Mouse (Mus musculus) layer of hippocampus, adult 18-20 months (tissue): Measurements from ENCODE around the gene Foxn1. TPM values are rescaled to one million over a fixed set of nuclear protein-coding genes. Genes with fewer than 3 reads are reported as not detected.

ENCODE experiments used
- DNase-seq, 2 experiments: peaks; one replicate each; pipeline ENCODE4 v3.0.0; 2022; ENCODE audit warnings: low spot score in 2 of 2
- total RNA-seq, 2 experiments: library from RNA; stranded (reverse); gene quantifications; 2 replicates each; pipeline ENCODE4 v1.2.3; 2021

Gene Foxn1
- total RNA-seq, 2 experiments from 2014 or later: not detected

GRCm38 (mm10) chr11:78401469-78401868, 15.1 kb upstream of the Foxn1 start:
- DNase-seq: no peak

DNA sequence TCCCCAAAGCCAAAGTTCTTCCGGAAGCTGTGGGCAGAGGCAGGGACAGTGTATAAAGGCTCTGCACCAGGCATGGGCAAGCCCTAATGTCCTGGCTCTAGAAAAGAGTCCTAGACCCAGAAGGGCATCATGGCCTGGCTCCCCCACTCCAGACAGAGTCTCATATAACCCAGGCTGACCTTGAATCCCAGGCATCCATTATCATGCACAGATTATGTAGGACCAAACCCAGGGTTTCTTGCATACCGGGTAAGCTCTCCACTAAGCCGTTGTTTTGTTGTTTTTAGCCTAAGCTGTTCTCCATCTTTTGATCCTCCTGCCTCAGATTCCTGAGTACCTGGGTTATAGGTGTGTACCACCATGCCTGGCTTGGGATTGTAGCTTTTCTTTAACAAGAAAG, 14.6 kb upstream of the Foxn1 start:
- no peak for DNase-seq

DNA sequence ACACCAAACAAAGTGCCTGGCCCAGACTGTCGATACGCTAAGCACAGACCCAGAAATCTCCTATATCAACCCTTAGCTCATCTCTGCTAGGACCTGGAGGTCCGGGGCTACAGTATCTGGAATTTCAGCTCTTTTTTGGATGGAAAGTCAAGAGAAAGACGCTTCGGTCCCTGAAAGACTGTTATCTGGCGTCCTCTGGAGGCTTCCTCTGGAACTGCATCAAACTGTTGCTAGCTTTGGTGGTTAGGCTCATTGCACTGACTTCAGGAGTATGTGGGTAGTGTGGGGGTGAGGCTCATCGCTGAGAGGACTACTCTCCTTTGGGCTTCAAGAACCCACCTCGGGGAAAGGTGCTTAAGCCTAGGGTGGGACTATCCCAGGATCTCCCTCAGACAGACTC, 13.3 kb upstream of the Foxn1 start:
- peak; percentile 60 to 92 for DNase-seq

GRCm38 (mm10) chr11:78398212-78398611, 11.9 kb upstream of the Foxn1 start:
- DNase-seq: no peak

DNA sequence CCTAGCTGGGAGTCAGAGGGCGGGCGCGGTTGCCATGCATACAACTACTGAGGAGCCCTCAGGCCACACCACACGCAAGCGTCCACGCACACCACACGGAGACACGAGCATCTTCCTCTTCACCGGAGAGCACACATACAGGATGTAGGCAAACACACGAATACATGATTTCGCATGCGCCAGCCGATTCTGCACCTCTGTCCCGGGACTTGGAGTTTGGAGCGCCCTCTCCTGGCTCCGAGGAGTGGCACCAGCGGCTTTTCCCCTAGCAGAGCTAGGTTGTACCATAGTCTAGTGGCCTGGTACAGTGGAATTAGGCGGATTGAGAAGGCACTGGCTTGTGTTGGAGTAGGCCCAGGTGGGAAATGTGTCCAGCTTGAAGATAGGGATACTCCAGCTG, 11.0 kb upstream of the Foxn1 start:
- peak in 1 of 2 experiments; percentile 54 for DNase-seq

DNA sequence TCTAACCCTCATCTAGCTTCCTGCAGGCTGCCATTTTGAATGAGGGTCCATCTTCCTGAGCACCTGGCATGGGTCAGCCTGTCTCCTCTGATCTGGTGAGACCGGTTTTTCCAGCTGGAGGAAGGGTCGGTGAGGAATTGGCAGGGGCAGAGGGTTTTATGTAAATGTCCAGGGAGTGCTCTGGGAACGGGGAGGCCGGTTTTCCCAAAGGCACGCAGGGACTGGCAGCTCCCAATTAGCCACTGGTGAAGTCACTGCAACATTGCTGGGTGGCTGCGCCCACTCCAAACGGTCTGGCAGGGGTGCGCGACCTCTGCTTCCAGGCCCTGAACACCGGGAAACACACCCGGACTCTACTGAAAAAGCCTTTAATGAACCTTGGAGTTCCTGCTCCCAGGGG, 10.6 kb upstream of the Foxn1 start:
- DNase-seq: no peak

GRCm38 (mm10) chr11:78392728-78393127, 6.4 kb upstream of the Foxn1 start:
- no peak for DNase-seq

GRCm38 (mm10) chr11:78385776-78386175, 582 bp downstream of the Foxn1 start:
- no peak for DNase-seq

DNA sequence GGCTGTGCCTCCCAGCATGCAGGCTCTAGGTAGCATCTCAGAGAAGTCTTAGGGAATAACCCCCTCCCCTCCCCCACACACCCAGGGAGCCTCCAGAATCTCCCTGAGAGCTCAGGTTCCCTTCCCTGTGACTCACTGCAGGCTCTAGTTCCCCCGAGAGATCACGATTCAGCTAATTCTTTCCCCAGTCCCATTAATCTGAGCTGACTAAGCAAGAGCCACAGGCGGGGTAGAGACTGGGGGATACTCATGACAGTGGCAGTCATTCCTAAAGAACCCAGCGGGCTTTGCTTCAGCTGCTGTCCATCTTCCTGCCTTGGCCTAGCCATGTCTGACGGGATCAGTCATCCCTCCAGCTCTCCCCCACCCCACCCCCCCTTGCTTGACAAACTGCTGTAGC, 3.7 kb downstream of the Foxn1 start:
- no peak for DNase-seq

DNA sequence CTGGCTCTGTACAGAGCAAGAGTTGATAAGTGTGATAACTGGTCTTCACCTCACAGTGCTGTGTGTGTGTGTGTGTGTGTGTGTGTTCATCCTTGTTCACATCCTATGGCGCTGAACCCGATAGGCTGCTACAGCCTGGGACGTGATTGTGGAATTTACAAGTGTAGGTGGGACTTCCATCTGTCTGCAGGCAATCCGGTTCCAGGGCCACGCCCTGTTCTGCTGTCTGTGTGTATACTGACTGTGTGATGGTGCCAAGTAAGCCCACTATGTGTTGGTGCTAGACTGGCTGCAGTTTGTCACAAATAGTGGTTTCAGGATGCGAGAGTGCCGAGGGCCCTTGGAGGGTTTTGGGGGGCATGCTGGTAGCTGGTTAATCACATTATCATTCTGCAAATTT, 4.1 kb downstream of the Foxn1 start:
- peak in 1 of 2 experiments; percentile 65 for DNase-seq

DNA sequence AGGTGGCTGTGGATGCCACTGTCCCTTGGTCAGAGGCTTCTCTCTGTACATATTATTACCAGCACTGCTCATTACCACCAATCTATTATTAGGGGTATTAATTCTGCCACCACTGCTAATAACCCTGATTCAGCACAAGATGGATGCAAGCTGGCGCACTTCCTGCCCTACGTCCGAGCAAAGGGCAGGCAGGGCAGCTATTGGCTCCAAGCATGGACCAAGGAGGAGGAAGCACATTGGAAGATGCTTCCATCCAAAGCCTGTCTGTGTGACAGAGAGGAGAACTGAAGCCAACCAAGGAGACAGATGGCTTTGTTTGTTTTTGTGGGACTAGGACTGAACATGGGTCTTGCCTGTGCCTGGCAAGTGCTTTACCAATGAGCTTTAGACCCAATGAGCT, 5.4 kb downstream of the Foxn1 start:
- no peak for DNase-seq

- DNase-seq: no peak
Observed at GRCm38 (mm10) chr11:78380351-78380750, 6.0 kb downstream of the Foxn1 start.

GRCm38 (mm10) chr11:78377549-78378159, 8.7 kb downstream of the Foxn1 start:
- DNase-seq: no peak

GRCm38 (mm10) chr11:78374147-78374546, 12.2 kb downstream of the Foxn1 start:
- DNase-seq: no peak

DNA sequence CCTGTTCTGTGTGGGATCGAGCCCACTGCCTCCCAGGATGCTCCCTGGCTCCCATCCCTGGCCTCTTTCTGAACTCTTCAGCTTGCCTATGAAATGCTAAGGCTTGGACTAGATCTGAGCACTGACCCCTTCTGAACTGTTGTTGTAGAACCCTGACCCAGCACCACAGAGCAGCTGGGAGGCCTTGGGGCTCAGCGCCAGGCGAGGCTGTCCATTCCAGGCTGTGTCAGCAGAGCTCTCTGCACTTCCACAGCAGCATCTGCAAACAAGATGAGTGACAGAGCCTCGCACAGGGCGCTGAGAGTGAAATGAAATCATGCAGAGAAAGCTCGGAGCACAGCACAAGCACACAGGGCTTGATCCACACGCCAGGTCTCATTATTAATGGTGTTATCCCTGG, 13.7 kb downstream of the Foxn1 start:
- no peak for DNase-seq

- DNase-seq: no peak
Observed at GRCm38 (mm10) chr11:78372166-78372565, 14.2 kb downstream of the Foxn1 start.

DNA sequence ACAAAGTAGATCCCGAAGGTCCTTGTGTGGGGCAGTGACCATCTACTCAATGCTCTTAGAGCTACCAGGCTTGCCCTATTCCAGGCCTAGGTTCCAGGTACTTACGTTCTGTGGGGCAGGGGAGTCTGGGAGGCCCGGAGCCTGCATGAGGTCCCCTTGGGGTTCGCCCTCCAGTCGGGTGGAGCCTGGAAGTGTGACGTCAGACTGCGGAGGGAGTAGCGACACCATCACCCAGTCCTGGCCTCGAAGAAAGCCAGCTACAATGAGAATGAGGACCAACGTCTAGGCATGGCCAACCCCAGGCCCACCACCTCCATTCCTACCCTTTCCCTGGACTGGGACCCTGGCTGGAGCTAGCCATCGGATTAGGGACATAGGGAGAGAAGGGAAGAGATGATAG, 14.6 kb downstream of the Foxn1 start:
- DNase-seq: no peak

GRCm38 (mm10) chr11:78370389-78370788, 16.0 kb downstream of the Foxn1 start:
- DNase-seq: no peak

DNA sequence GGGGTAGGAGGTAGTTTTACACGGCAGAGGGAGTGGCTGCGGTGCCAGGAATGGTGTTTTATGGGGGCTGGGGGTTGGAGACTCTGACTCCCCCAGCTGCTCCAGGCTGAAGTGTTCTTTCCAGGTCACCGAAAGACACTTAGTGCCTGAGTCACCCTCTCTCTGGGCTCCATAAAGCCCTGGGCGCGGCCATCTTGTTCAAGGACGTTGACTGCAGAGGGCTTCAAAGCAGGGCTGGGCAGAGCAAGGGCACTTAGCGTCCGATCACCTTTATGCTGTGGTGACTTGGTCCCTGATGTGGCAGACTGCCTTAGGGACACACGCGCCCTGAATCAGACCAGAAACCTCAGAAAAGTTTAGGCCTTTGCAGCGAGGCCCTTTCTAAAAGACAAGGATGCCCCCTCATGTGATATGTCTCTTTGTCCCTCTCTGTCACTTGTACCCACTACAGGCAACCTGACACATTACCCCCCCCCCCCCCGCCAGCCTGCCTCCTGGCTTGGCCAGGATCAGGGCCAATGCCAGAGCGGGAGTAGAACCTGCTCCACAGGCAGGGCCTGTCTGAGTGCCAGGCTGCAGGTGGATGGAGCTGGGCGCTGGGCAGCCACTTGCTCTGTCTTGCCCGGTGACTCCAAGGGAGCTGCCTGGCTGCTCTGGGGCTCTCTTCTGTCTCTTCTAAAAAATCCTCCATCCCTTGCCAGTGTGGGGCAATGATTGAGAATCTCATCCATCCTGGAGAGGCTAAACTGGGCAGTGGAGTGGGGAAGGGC, 18.7 kb downstream of the Foxn1 start:
- DNase-seq: no peak

DNA sequence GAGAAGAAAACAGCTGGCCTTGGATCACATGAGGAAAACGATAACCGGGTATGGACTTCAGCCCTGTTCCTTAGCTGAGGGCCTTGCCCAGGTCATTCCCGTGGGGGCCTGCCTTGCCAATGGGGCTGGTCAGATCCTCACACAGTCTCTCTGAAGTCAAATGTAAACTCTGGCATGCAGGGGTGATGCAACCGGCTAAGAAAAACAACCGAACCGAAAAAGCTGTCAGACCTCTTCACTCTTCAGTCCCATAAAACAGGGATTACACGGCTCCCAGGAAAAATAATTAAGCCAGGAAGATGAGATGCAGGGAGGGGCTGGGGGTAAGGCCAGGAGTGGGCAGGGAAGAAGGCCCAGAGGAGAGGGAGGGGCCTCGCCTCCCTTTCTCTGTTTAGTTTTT, 22.3 kb downstream of the Foxn1 start:
- no peak for DNase-seq

GRCm38 (mm10) chr11:78363309-78364007, 22.9 kb downstream of the Foxn1 start:
- no peak for DNase-seq

DNA sequence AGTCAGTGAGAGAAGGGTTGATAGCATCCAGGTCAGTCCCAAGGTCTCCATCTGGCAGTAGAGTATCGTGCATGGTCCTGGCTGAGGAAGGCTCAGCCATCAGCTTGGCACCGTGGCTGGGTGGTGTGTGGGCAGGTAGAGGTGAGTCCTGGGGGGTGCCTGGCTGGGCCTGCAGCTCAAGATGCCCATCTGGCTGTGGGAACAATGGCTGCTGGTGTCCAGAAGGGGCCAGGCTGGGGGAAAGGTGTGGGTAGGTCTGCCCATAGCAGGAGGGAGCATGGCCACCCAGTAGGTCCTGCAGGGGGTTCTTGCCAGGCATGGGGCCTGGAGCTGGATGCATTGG, 25.6 kb downstream of the Foxn1 start:
- no peak for DNase-seq
